ENCODE assay signal across 10 mouse cellular contexts in the genomic region with DNA sequence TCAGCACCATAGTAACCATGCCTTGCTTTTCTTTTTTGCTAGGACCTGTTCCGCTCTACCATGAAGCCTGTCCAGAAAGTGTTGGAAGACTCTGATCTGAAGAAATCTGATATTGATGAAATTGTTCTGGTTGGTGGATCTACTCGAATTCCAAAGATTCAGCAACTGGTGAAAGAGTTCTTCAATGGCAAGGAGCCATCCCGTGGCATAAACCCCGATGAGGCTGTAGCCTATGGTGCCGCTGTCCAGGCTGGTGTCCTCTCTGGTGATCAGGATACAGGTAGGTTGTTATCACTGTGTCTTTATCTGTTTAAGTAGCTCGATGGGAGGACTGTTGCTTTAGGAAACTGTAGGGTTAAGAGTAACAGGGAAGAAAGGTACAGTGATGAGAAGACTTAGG. TPM values are rescaled to one million over a fixed set of nuclear protein-coding genes. Genes with fewer than 3 reads are reported as not detected.
A peak's percentile ranks its signal among the peaks of the same experiment; 100 is the strongest.
DNase-seq lines count a peak whose midpoint lies in the region; ATAC-seq lines count a peak whose summit lies in the region.
"Had no signal": no experiment of that assay in that cellular context is flagged by ENCODE, and none has a peak within 500 bp of the region (broad histone marks: within the 10 kb centered on the region; RNA-seq: fewer than 3 reads in every experiment).

No protein-coding gene starts in this region.

- no peaks in the 10 kb centered on the region for H3K27me3 ChIP-seq in erythroblast, embryonic 14.5 days (ENCODE audit: control insufficient read depth)
- no peaks in the 10 kb centered on the region for H3K27me3 ChIP-seq in neural tube, embryonic 11.5 days (ENCODE audit: control insufficient read depth, insufficient read depth, low read length)
- no peaks in the 10 kb centered on the region for H3K27me3 ChIP-seq in liver, embryonic 13.5 days
- H3K27me3 ChIP-seq in stomach, embryonic 16.5 days (ENCODE audit: control insufficient read depth, insufficient read depth, low read length) = no peaks in the 10 kb centered on the region

- no peak for ATAC-seq in erythroblast, adult 5-6 weeks (replicated peaks; ENCODE audit: low FRiP score, poor library complexity, severe bottlenecking)
- no peak for ATAC-seq in neural tube, embryonic 11.5 days (ENCODE audit: insufficient read depth, low FRiP score, low TSS enrichment)
- no peak for ATAC-seq in liver, embryonic 13.5 days (ENCODE audit: low read depth)
- ATAC-seq in stomach, embryonic 16.5 days (ENCODE audit: insufficient read depth, low FRiP score) = no peak

- peaks cover 81% of the 10 kb centered on the region for H3K36me3 ChIP-seq in erythroblast, embryonic 14.5 days (ENCODE audit: control insufficient read depth)
- H3K36me3 ChIP-seq in neural tube, embryonic 11.5 days (ENCODE audit: control insufficient read depth, insufficient read depth, low read length) = peaks cover 28% of the 10 kb centered on the region
- peaks cover 71% of the 10 kb centered on the region for H3K36me3 ChIP-seq in liver, embryonic 13.5 days
- peaks cover 32% of the 10 kb centered on the region for H3K36me3 ChIP-seq in stomach, embryonic 16.5 days (ENCODE audit: control insufficient read depth, insufficient read depth, low read length)

- H3K4me3 ChIP-seq in erythroblast, embryonic 14.5 days (replicated peaks) = peak overlapping the region; percentile 74
- H3K4me3 ChIP-seq in neural tube, embryonic 11.5 days (ENCODE audit: low read depth, low read length) = peak overlapping the region; percentile 100; the same call in 1 of the 2 replicates
- peak overlapping the region; percentile 97 for H3K4me3 ChIP-seq in liver, embryonic 13.5 days (replicated peaks)
- H3K4me3 ChIP-seq in stomach, embryonic 16.5 days (replicated peaks; ENCODE audit: low read length) = peak overlapping the region; percentile 90

- DNase-seq in neural tube, embryonic 11.5 days (ENCODE audit: low spot score) = no peak
- DNase-seq in neural tube, embryonic 10.5 days (ENCODE audit: extremely low spot score, low spot score) = no peak
- no peak for DNase-seq in liver, embryonic 13.5 days
- no peak for DNase-seq in gastrocnemius, adult 8-10 months (ENCODE audit: low spot score in 2 of 2)
- DNase-seq in urinary bladder, postnatal 25 days (ENCODE audit: low spot score) = no peak
- DNase-seq: adrenal gland, postnatal 14 days had no signal

- H3K9me3 ChIP-seq in erythroblast, embryonic 14.5 days (ENCODE audit: control insufficient read depth, low read length) = no peaks in the 10 kb centered on the region
- H3K9me3 ChIP-seq in neural tube, embryonic 11.5 days (ENCODE audit: control insufficient read depth, low read length) = no peaks in the 10 kb centered on the region
- H3K9me3 ChIP-seq in liver, embryonic 13.5 days (replicated peaks) = no peaks in the 10 kb centered on the region
- no peaks in the 10 kb centered on the region for H3K9me3 ChIP-seq in stomach, embryonic 16.5 days (replicated peaks; ENCODE audit: control insufficient read depth, low read length)

- no peak overlapping the region for H3K27ac ChIP-seq in neural tube, embryonic 11.5 days (ENCODE audit: low read depth, low read length)
- H3K27ac ChIP-seq in liver, embryonic 13.5 days = peak overlapping the region; percentile 30; the same call in 1 of the 2 replicates
- H3K27ac ChIP-seq in stomach, embryonic 16.5 days (ENCODE audit: low read length) = no peak overlapping the region

- peaks cover 72% of the 10 kb centered on the region for H3K4me1 ChIP-seq in erythroblast, embryonic 14.5 days (ENCODE audit: control insufficient read depth)
- peaks cover 46% of the 10 kb centered on the region for H3K4me1 ChIP-seq in neural tube, embryonic 11.5 days (ENCODE audit: control insufficient read depth, insufficient read depth, low read length)
- peaks cover 62% of the 10 kb centered on the region for H3K4me1 ChIP-seq in liver, embryonic 13.5 days (replicated peaks)
- peaks cover 41% of the 10 kb centered on the region for H3K4me1 ChIP-seq in stomach, embryonic 16.5 days (ENCODE audit: control insufficient read depth, insufficient read depth, low read length)

- 95% methylated on average over 6 of the region's 6 CpGs for WGBS in neural tube, embryonic 11.5 days
- 81% methylated on average over 6 of the region's 6 CpGs for whole genome bisulfite sequencing in liver, embryonic 13.5 days (ENCODE audit: insufficient replicate concordance)
- 84% methylated on average over 6 of the region's 6 CpGs for WGBS in stomach, embryonic 16.5 days

- no peak overlapping the region for H3K9ac ChIP-seq in neural tube, embryonic 11.5 days (ENCODE audit: low read length)
- peak overlapping the region; percentile 97 for H3K9ac ChIP-seq in liver, embryonic 13.5 days
- H3K9ac ChIP-seq in stomach, embryonic 16.5 days (ENCODE audit: low read length) = peak overlapping the region; percentile 46; the same call in 1 of the 2 replicates

- peak overlapping the region; percentile 44 for H3K4me2 ChIP-seq in neural tube, embryonic 11.5 days (ENCODE audit: low read depth)
- peak overlapping the region; percentile 80 for H3K4me2 ChIP-seq in liver, embryonic 13.5 days
- peak overlapping the region; percentile 81 for H3K4me2 ChIP-seq in stomach, embryonic 16.5 days (ENCODE audit: low read depth, low read length)

RNA-seq across cellular contexts. Expression of a gene that starts 2.7 kb away (rescaled TPM):
- 8.1 and 12.3 TPM in 2 replicates for polyA plus RNA-seq in erythroblast, embryonic 14.5 days (2012)
- 229 and 240 TPM in 2 replicates for total RNA-seq in erythroblast, adult 5-6 weeks (2015; ENCODE audit: low replicate concordance)
- total RNA-seq in erythroblast, adult 5-6 weeks (2017; ENCODE audit: low replicate concordance) = 904 and 907 TPM in 2 replicates
- polyA plus RNA-seq in neural tube, embryonic 11.5 days (2014; fragmentation: Nextera tagmentation; extraction: Ambion mirVana) = 895 and 931 TPM in 2 replicates
- 533 and 680 TPM in 2 replicates for polyA plus RNA-seq in liver, embryonic 13.5 days (2015; fragmentation: Nextera tagmentation; extraction: Ambion mirVana)
- 941 and 997 TPM in 2 replicates for polyA plus RNA-seq in stomach, embryonic 16.5 days (2015; fragmentation: Nextera tagmentation; extraction: Ambion mirVana)
- total RNA-seq in gastrocnemius, adult 8-10 months (2022) = 100 to 1,000 TPM; 149 to 179 (median 165) TPM

RNA-seq across cellular contexts. Expression of a gene that starts 19.5 kb away (rescaled TPM):
- 3.0 and 5.0 TPM in 2 replicates for polyA plus RNA-seq in erythroblast, embryonic 14.5 days (2012)
- total RNA-seq in erythroblast, adult 5-6 weeks (2015; ENCODE audit: low replicate concordance) = 308 and 329 TPM in 2 replicates
- total RNA-seq in erythroblast, adult 5-6 weeks (2017; ENCODE audit: low replicate concordance) = 761 and 1,292 TPM in 2 replicates
- 112 and 125 TPM in 2 replicates for polyA plus RNA-seq in neural tube, embryonic 11.5 days (2014; fragmentation: Nextera tagmentation; extraction: Ambion mirVana)
- polyA plus RNA-seq in liver, embryonic 13.5 days (2015; fragmentation: Nextera tagmentation; extraction: Ambion mirVana) = 75.0 and 86.9 TPM in 2 replicates
- 73.4 and 81.4 TPM in 2 replicates for polyA plus RNA-seq in stomach, embryonic 16.5 days (2015; fragmentation: Nextera tagmentation; extraction: Ambion mirVana)
- 10 to 100 TPM; 34.1 to 36.4 (median 35.4) TPM for total RNA-seq in gastrocnemius, adult 8-10 months (2022)

RNA-seq across cellular contexts. Expression of a gene that starts 25.2 kb away (rescaled TPM):
- polyA plus RNA-seq in erythroblast, embryonic 14.5 days (2012) = 0.81 and 1.1 TPM in 2 replicates
- total RNA-seq in erythroblast, adult 5-6 weeks (2015; ENCODE audit: low replicate concordance) = 1.2 and 7.1 TPM in 2 replicates
- total RNA-seq in erythroblast, adult 5-6 weeks (2017; ENCODE audit: low replicate concordance) = 10.1 and 10.2 TPM in 2 replicates
- polyA plus RNA-seq in neural tube, embryonic 11.5 days (2014; fragmentation: Nextera tagmentation; extraction: Ambion mirVana) = 27.6 and 34.2 TPM in 2 replicates
- 30.6 and 31.1 TPM in 2 replicates for polyA plus RNA-seq in liver, embryonic 13.5 days (2015; fragmentation: Nextera tagmentation; extraction: Ambion mirVana)
- 33.4 and 40.6 TPM in 2 replicates for polyA plus RNA-seq in stomach, embryonic 16.5 days (2015; fragmentation: Nextera tagmentation; extraction: Ambion mirVana)
- 10 to 100 TPM in 3 of 4 experiments, 1 to 10 TPM in 1; 7.4 to 13.1 (median 11.4) TPM for total RNA-seq in gastrocnemius, adult 8-10 months (2022)

RNA-seq across cellular contexts. Expression of a gene that starts 51.6 kb away (rescaled TPM):
- 3.9 and 5.1 TPM in 2 replicates for polyA plus RNA-seq in erythroblast, embryonic 14.5 days (2012)
- total RNA-seq in erythroblast, adult 5-6 weeks (2015; ENCODE audit: low replicate concordance) = 104 and 121 TPM in 2 replicates
- total RNA-seq in erythroblast, adult 5-6 weeks (2017; ENCODE audit: low replicate concordance) = 178 and 181 TPM in 2 replicates
- polyA plus RNA-seq in neural tube, embryonic 11.5 days (2014; fragmentation: Nextera tagmentation; extraction: Ambion mirVana) = 64.8 and 67.5 TPM in 2 replicates
- polyA plus RNA-seq in liver, embryonic 13.5 days (2015; fragmentation: Nextera tagmentation; extraction: Ambion mirVana) = 57.7 and 61.5 TPM in 2 replicates
- 73.5 and 74.5 TPM in 2 replicates for polyA plus RNA-seq in stomach, embryonic 16.5 days (2015; fragmentation: Nextera tagmentation; extraction: Ambion mirVana)
- 10 to 100 TPM; 53.0 to 58.9 (median 56.3) TPM for total RNA-seq in gastrocnemius, adult 8-10 months (2022)

RNA-seq across cellular contexts. Expression of a gene that starts 58.3 kb away (rescaled TPM):
- not detected in 2 replicates for polyA plus RNA-seq in erythroblast, embryonic 14.5 days (2012)
- not detected in 2 replicates for total RNA-seq in erythroblast, adult 5-6 weeks (2015; ENCODE audit: low replicate concordance)
- total RNA-seq in erythroblast, adult 5-6 weeks (2017; ENCODE audit: low replicate concordance) = not detected in 2 replicates
- polyA plus RNA-seq in neural tube, embryonic 11.5 days (2014; fragmentation: Nextera tagmentation; extraction: Ambion mirVana) = not detected in 2 replicates
- 0.08 TPM in 1 of 2 replicates, not detected in the other for polyA plus RNA-seq in liver, embryonic 13.5 days (2015; fragmentation: Nextera tagmentation; extraction: Ambion mirVana)
- polyA plus RNA-seq in stomach, embryonic 16.5 days (2015; fragmentation: Nextera tagmentation; extraction: Ambion mirVana) = not detected in 2 replicates
- under 1 TPM in 3 of 4 experiments, not detected in 1; 0.15 to 0.19 (median 0.18) TPM for total RNA-seq in gastrocnemius, adult 8-10 months (2022)
- total RNA-seq: adrenal gland, postnatal 14 days had no signal
- polyA plus RNA-seq: frontal cortex, adult 2 months had no signal

Comparison
In these comparisons a context has a peak if more than half of its experiments do, and no peak if none do; other contexts are left out.
1. RNA of a gene that starts 2.7 kb away (polyA plus RNA-seq): 941 to 997 TPM in stomach, embryonic 16.5 days, 895 to 931 TPM in neural tube, embryonic 11.5 days and 533 to 680 TPM in liver, embryonic 13.5 days; 8.1 to 12.3 TPM in erythroblast, embryonic 14.5 days; every median in the first group is over 10 times any median in the second.
2. RNA of a gene that starts 19.5 kb away (polyA plus RNA-seq): 112 to 125 TPM in neural tube, embryonic 11.5 days, 73.4 to 81.4 TPM in stomach, embryonic 16.5 days and 75.0 to 86.9 TPM in liver, embryonic 13.5 days; 3.0 to 5.0 TPM in erythroblast, embryonic 14.5 days; every median in the first group is over 10 times any median in the second.
3. RNA of a gene that starts 25.2 kb away (polyA plus RNA-seq): 27.6 to 34.2 TPM in neural tube, embryonic 11.5 days, 33.4 to 40.6 TPM in stomach, embryonic 16.5 days and 30.6 to 31.1 TPM in liver, embryonic 13.5 days; 0.81 to 1.1 TPM in erythroblast, embryonic 14.5 days; every median in the first group is over 10 times any median in the second.
4. Peak in every context shown above with its lines, with median percentiles within 50 percentile points of each other: H3K4me3 ChIP-seq and H3K4me2 ChIP-seq.